Mouse (Mus musculus): ENCODE measurements around the gene Il2ra.
"Not testable (repeated sequence)": the region's sequence is repeated elsewhere in the genome, so short reads cannot be mapped to it uniquely, and the experiment has no call there.

Gene Il2ra

GRCm38 (mm10) chr2:11705201-11706025 is 62.8 kb downstream of the Il2ra start, which contains the start of gene Il15ra:
Gene Il15ra, plus strand, starts transcription at chr2:11705290.
- DNase-seq (ENCODE audit: low spot score in 2 of 2) = peak; percentile 25 to 30

- no peak for DNase-seq (ENCODE audit: low spot score in 2 of 2)
These were observed 63.6 kb downstream of the Il2ra start for GRCm38 (mm10) chr2:11706030-11706745.

GRCm38 (mm10) chr2:11706746-11707065 is 64.1 kb downstream of the Il2ra start:
- no peak for DNase-seq (ENCODE audit: low spot score in 2 of 2)

GRCm38 (mm10) chr2:11708538-11708937 is 65.9 kb downstream of the Il2ra start:
- DNase-seq (ENCODE audit: low spot score in 2 of 2) = no peak

- not testable (repeated sequence) for DNase-seq (ENCODE audit: low spot score in 2 of 2)
These were observed 67.5 kb downstream of the Il2ra start for GRCm38 (mm10) chr2:11710101-11710500.

GRCm38 (mm10) chr2:11712483-11712990 is 69.9 kb downstream of the Il2ra start:
- no peak for DNase-seq (ENCODE audit: low spot score in 2 of 2)

- DNase-seq (ENCODE audit: low spot score in 2 of 2) = no peak
These were observed 70.4 kb downstream of the Il2ra start for GRCm38 (mm10) chr2:11713021-11713420.

- DNase-seq (ENCODE audit: low spot score in 2 of 2) = peak in 1 of 2 experiments; percentile 6
These were observed 71.9 kb downstream of the Il2ra start for GRCm38 (mm10) chr2:11714535-11714934.

- DNase-seq (ENCODE audit: low spot score in 2 of 2) = no peak
These were observed 76.0 kb downstream of the Il2ra start for GRCm38 (mm10) chr2:11718573-11718972.

GRCm38 (mm10) chr2:11722564-11722963 is 80.0 kb downstream of the Il2ra start:
- DNase-seq (ENCODE audit: low spot score in 2 of 2) = no peak

- DNase-seq (ENCODE audit: low spot score in 2 of 2) = no peak
These were observed 85.0 kb downstream of the Il2ra start for GRCm38 (mm10) chr2:11727574-11727973.

- no peak for DNase-seq (ENCODE audit: low spot score in 2 of 2)
These were observed 86.5 kb downstream of the Il2ra start for GRCm38 (mm10) chr2:11729091-11729490.

GRCm38 (mm10) chr2:11732978-11733377 is 90.4 kb downstream of the Il2ra start:
- DNase-seq (ENCODE audit: low spot score in 2 of 2) = no peak

- no peak for DNase-seq (ENCODE audit: low spot score in 2 of 2)
These were observed 93.2 kb downstream of the Il2ra start for GRCm38 (mm10) chr2:11735853-11736252.

GRCm38 (mm10) chr2:11738794-11739193 is 96.2 kb downstream of the Il2ra start:
- DNase-seq (ENCODE audit: low spot score in 2 of 2) = no peak

- no peak for DNase-seq (ENCODE audit: low spot score in 2 of 2)
These were observed 97.0 kb downstream of the Il2ra start for GRCm38 (mm10) chr2:11739516-11740051.

Measured in cerebellum, postnatal 4 days (tissue).